Mouse (Mus musculus) heart, adult 2 months (tissue): Measurements from ENCODE around the gene Hs1bp3.

Experiments
- EP300 ChIP-seq: fragments of 200-500 bp; IDR thresholded peaks from 2 replicates; pipeline ENCODE4 v1.6.1; 2011; ENCODE audit warnings: low read depth, low read length, control low read depth; ENCODE audit not compliant: insufficient read depth
- POLR2A ChIP-seq: fragments of 200-500 bp; IDR thresholded peaks from 2 replicates; pipeline ENCODE4 v1.6.1; 2011; ENCODE audit warnings: mild to moderate bottlenecking, low read depth, low read length, control low read depth; ENCODE audit not compliant: insufficient read depth

- TF ChIP-seq POLR2A (no peak), EP300 (no peak)
These were observed 70.6 kb downstream of the Hs1bp3 start for GRCm38 (mm10) chr12:8383822-8384221.
